Mouse (Mus musculus): ENCODE results near the gene Notch4. TPM values are rescaled to one million over a fixed set of nuclear protein-coding genes. Genes with fewer than 3 reads are reported as not detected.

The Notch4 gene
- polyA plus RNA-seq, 1 experiment from 2014 or later: 11.6 TPM

GRCm38 (mm10) chr17:34561200-34561599, 2.9 kb upstream of the Notch4 start:
- Histone ChIP-seq H3K4me1 (replicated peaks; ENCODE audit: control insufficient read depth, insufficient read depth, low read length) (peaks cover 3% of the 10 kb centered on the region; the same call in 1 of the 2 replicates), H3K27me3 (ENCODE audit: control insufficient read depth, insufficient read depth, low read length) (0 out of 2 replicates have a peak, but pooled peaks cover 2% of the 10 kb centered on the region), H3K4me2 (replicated peaks; ENCODE audit: low read depth, low read length) (no peak overlapping the region), H3K9me3 (ENCODE audit: control insufficient read depth, low read length) (no peaks in the 10 kb centered on the region), H3K36me3 (ENCODE audit: control insufficient read depth, insufficient read depth, low read length) (no peaks in the 10 kb centered on the region), H3K27ac (ENCODE audit: low read depth, low read length) (no peak overlapping the region), H3K9ac (ENCODE audit: low read depth, low read length) (no peak overlapping the region), H3K4me3 (ENCODE audit: low read depth, low read length) (no peak overlapping the region)
- ATAC-seq (ENCODE audit: low FRiP score) (no peak), DNase-seq (ENCODE audit: low spot score) (no peak)
- 60% methylated on average over 8 of the region's 8 CpGs for WGBS

GRCm38 (mm10) chr17:34562595-34562994, 1.5 kb upstream of the Notch4 start:
- no peaks in the 10 kb centered on the region for H3K9me3 ChIP-seq (ENCODE audit: control insufficient read depth, low read length)
- WGBS: 87% methylated on average over 3 of the region's 3 CpGs
- H3K36me3 ChIP-seq (ENCODE audit: control insufficient read depth, insufficient read depth, low read length): no peaks in the 10 kb centered on the region
- H3K27me3 ChIP-seq (ENCODE audit: control insufficient read depth, insufficient read depth, low read length): 0 out of 2 replicates have a peak, but pooled peaks cover 2% of the 10 kb centered on the region
- DNase-seq (ENCODE audit: low spot score) (no peak), ATAC-seq (ENCODE audit: low FRiP score) (no peak)
- no peak overlapping the region for H3K27ac ChIP-seq (ENCODE audit: low read depth, low read length)
- H3K4me3 ChIP-seq (ENCODE audit: low read depth, low read length): no peak overlapping the region
- peaks cover 3% of the 10 kb centered on the region; the same call in 1 of the 2 replicates for H3K4me1 ChIP-seq (replicated peaks; ENCODE audit: control insufficient read depth, insufficient read depth, low read length)
- H3K4me2 ChIP-seq (replicated peaks; ENCODE audit: low read depth, low read length): no peak overlapping the region
- no peak overlapping the region for H3K9ac ChIP-seq (ENCODE audit: low read depth, low read length)

- 74% methylated on average over 11 of the region's 11 CpGs for whole genome bisulfite sequencing
- DNase-seq (ENCODE audit: low spot score) (no peak), ATAC-seq (ENCODE audit: low FRiP score) (no peak)
- Histone ChIP-seq H3K9ac (ENCODE audit: low read depth, low read length) (no peak overlapping the region), H3K4me3 (ENCODE audit: low read depth, low read length) (no peak overlapping the region), H3K9me3 (ENCODE audit: control insufficient read depth, low read length) (no peaks in the 10 kb centered on the region), H3K4me1 (replicated peaks; ENCODE audit: control insufficient read depth, insufficient read depth, low read length) (peaks cover 3% of the 10 kb centered on the region; the same call in 1 of the 2 replicates), H3K36me3 (ENCODE audit: control insufficient read depth, insufficient read depth, low read length) (no peaks in the 10 kb centered on the region), H3K27me3 (ENCODE audit: control insufficient read depth, insufficient read depth, low read length) (0 out of 2 replicates have a peak, but pooled peaks cover 2% of the 10 kb centered on the region), H3K27ac (ENCODE audit: low read depth, low read length) (no peak overlapping the region), H3K4me2 (replicated peaks; ENCODE audit: low read depth, low read length) (no peak overlapping the region)
Measured at GRCm38 (mm10) chr17:34563354-34563753, 714 bp upstream of the Notch4 start.

- Histone ChIP-seq H3K9ac (ENCODE audit: low read depth, low read length) (peak overlapping the region; percentile 47; the same call in 1 of the 2 replicates), H3K27me3 (ENCODE audit: control insufficient read depth, insufficient read depth, low read length) (0 out of 2 replicates have a peak, but pooled peaks cover 2% of the 10 kb centered on the region), H3K9me3 (ENCODE audit: control insufficient read depth, low read length) (no peaks in the 10 kb centered on the region), H3K36me3 (ENCODE audit: control insufficient read depth, insufficient read depth, low read length) (no peaks in the 10 kb centered on the region), H3K4me3 (ENCODE audit: low read depth, low read length) (no peak overlapping the region), H3K4me1 (replicated peaks; ENCODE audit: control insufficient read depth, insufficient read depth, low read length) (peaks cover 3% of the 10 kb centered on the region; the same call in 1 of the 2 replicates), H3K27ac (ENCODE audit: low read depth, low read length) (no peak overlapping the region), H3K4me2 (replicated peaks; ENCODE audit: low read depth, low read length) (no peak overlapping the region)
- 54% methylated on average over 3 of the region's 3 CpGs for WGBS
- ATAC-seq (ENCODE audit: low FRiP score) (no peak), DNase-seq (ENCODE audit: low spot score) (no peak)
Measured at GRCm38 (mm10) chr17:34564796-34565195, 728 bp downstream of the Notch4 start.

GRCm38 (mm10) chr17:34567311-34567710, 3.2 kb downstream of the Notch4 start:
- ATAC-seq (ENCODE audit: low FRiP score) (no peak), DNase-seq (ENCODE audit: low spot score) (no peak)
- Histone ChIP-seq H3K9ac (ENCODE audit: low read depth, low read length) (no peak overlapping the region), H3K4me1 (replicated peaks; ENCODE audit: control insufficient read depth, insufficient read depth, low read length) (peaks cover 3% of the 10 kb centered on the region; the same call in 1 of the 2 replicates), H3K27me3 (ENCODE audit: control insufficient read depth, insufficient read depth, low read length) (0 out of 2 replicates have a peak, but pooled peaks cover 2% of the 10 kb centered on the region), H3K9me3 (ENCODE audit: control insufficient read depth, low read length) (no peaks in the 10 kb centered on the region), H3K27ac (ENCODE audit: low read depth, low read length) (no peak overlapping the region), H3K36me3 (ENCODE audit: control insufficient read depth, insufficient read depth, low read length) (no peaks in the 10 kb centered on the region), H3K4me2 (replicated peaks; ENCODE audit: low read depth, low read length) (no peak overlapping the region), H3K4me3 (ENCODE audit: low read depth, low read length) (no peak overlapping the region)
- 61% methylated on average over 9 of the region's 9 CpGs for WGBS

- Histone ChIP-seq H3K27me3 (ENCODE audit: control insufficient read depth, insufficient read depth, low read length) (0 out of 2 replicates have a peak, but pooled peaks cover 2% of the 10 kb centered on the region), H3K4me2 (replicated peaks; ENCODE audit: low read depth, low read length) (no peak overlapping the region), H3K4me3 (ENCODE audit: low read depth, low read length) (no peak overlapping the region), H3K4me1 (replicated peaks; ENCODE audit: control insufficient read depth, insufficient read depth, low read length) (peaks cover 3% of the 10 kb centered on the region; the same call in 1 of the 2 replicates), H3K9ac (ENCODE audit: low read depth, low read length) (no peak overlapping the region), H3K27ac (ENCODE audit: low read depth, low read length) (no peak overlapping the region), H3K36me3 (ENCODE audit: control insufficient read depth, insufficient read depth, low read length) (no peaks in the 10 kb centered on the region), H3K9me3 (ENCODE audit: control insufficient read depth, low read length) (no peaks in the 10 kb centered on the region)
- WGBS: 74% methylated on average over 13 of the region's 13 CpGs
- ATAC-seq (ENCODE audit: low FRiP score) (no peak), DNase-seq (ENCODE audit: low spot score) (no peak)
Measured at GRCm38 (mm10) chr17:34568421-34568820, 4.4 kb downstream of the Notch4 start.

- 71% methylated on average over 4 of the region's 4 CpGs for WGBS
- no peak overlapping the region for H3K9ac ChIP-seq (ENCODE audit: low read depth, low read length)
- ATAC-seq (ENCODE audit: low FRiP score): no peak
Measured at GRCm38 (mm10) chr17:34569919-34570318, 5.9 kb downstream of the Notch4 start.

GRCm38 (mm10) chr17:34571875-34572274, 7.8 kb downstream of the Notch4 start:
- Histone ChIP-seq H3K27me3 (ENCODE audit: control insufficient read depth, insufficient read depth, low read length) (no peaks in the 10 kb centered on the region), H3K4me3 (ENCODE audit: low read depth, low read length) (no peak overlapping the region), H3K9me3 (ENCODE audit: control insufficient read depth, low read length) (no peaks in the 10 kb centered on the region), H3K36me3 (ENCODE audit: control insufficient read depth, insufficient read depth, low read length) (no peaks in the 10 kb centered on the region), H3K4me2 (replicated peaks; ENCODE audit: low read depth, low read length) (no peak overlapping the region), H3K4me1 (replicated peaks; ENCODE audit: control insufficient read depth, insufficient read depth, low read length) (no peaks in the 10 kb centered on the region), H3K9ac (ENCODE audit: low read depth, low read length) (no peak overlapping the region), H3K27ac (ENCODE audit: low read depth, low read length) (no peak overlapping the region)
- WGBS: 8% methylated on average over 5 of the region's 5 CpGs
- ATAC-seq (ENCODE audit: low FRiP score) (no peak), DNase-seq (ENCODE audit: low spot score) (no peak)

More at GRCm38 (mm10) chr17:34569919-34570318, 5.9 kb downstream of the Notch4 start:
- no peak overlapping the region for H3K27ac ChIP-seq (ENCODE audit: low read depth, low read length)
- no peaks in the 10 kb centered on the region for H3K9me3 ChIP-seq (ENCODE audit: control insufficient read depth, low read length)
- no peaks in the 10 kb centered on the region for H3K27me3 ChIP-seq (ENCODE audit: control insufficient read depth, insufficient read depth, low read length)
- no peak for DNase-seq (ENCODE audit: low spot score)
- H3K4me2 ChIP-seq (replicated peaks; ENCODE audit: low read depth, low read length): no peak overlapping the region
- no peak overlapping the region for H3K4me3 ChIP-seq (ENCODE audit: low read depth, low read length)
- no peaks in the 10 kb centered on the region for H3K36me3 ChIP-seq (ENCODE audit: control insufficient read depth, insufficient read depth, low read length)
- H3K4me1 ChIP-seq (replicated peaks; ENCODE audit: control insufficient read depth, insufficient read depth, low read length): no peaks in the 10 kb centered on the region

GRCm38 (mm10) chr17:34572361-34572760, 8.3 kb downstream of the Notch4 start:
- WGBS: 7% methylated on average over 15 of the region's 15 CpGs
- no peak overlapping the region for H3K4me2 ChIP-seq (replicated peaks; ENCODE audit: low read depth, low read length)
- no peak overlapping the region for H3K9ac ChIP-seq (ENCODE audit: low read depth, low read length)

More at GRCm38 (mm10) chr17:34572361-34572760, 8.3 kb downstream of the Notch4 start:
- Histone ChIP-seq H3K36me3 (ENCODE audit: control insufficient read depth, insufficient read depth, low read length) (no peaks in the 10 kb centered on the region), H3K4me3 (ENCODE audit: low read depth, low read length) (no peak overlapping the region), H3K27ac (ENCODE audit: low read depth, low read length) (no peak overlapping the region), H3K4me1 (replicated peaks; ENCODE audit: control insufficient read depth, insufficient read depth, low read length) (no peaks in the 10 kb centered on the region), H3K9me3 (ENCODE audit: control insufficient read depth, low read length) (no peaks in the 10 kb centered on the region), H3K27me3 (ENCODE audit: control insufficient read depth, insufficient read depth, low read length) (no peaks in the 10 kb centered on the region)
- DNase-seq (ENCODE audit: low spot score): peak; percentile 30
- ATAC-seq (ENCODE audit: low FRiP score): no peak

Data from hindbrain, embryonic 11.5 days (tissue).